Mouse (Mus musculus) CH12F3 (cell line): ENCODE data around the gene Olfr235.
"Not testable (repeated sequence)": the region's sequence is repeated elsewhere in the genome, so short reads cannot be mapped to it uniquely, and the experiment has no call there.

Experiments
- in situ Hi-C: fragments of 300-500 bp; cut with MboI; formaldehyde crosslinking; loops from 2 replicates; pipeline ENCODE4 v1.14.3; 2020; ENCODE audit warnings: low sequenced_read_pairs

The Olfr235 gene

DNA sequence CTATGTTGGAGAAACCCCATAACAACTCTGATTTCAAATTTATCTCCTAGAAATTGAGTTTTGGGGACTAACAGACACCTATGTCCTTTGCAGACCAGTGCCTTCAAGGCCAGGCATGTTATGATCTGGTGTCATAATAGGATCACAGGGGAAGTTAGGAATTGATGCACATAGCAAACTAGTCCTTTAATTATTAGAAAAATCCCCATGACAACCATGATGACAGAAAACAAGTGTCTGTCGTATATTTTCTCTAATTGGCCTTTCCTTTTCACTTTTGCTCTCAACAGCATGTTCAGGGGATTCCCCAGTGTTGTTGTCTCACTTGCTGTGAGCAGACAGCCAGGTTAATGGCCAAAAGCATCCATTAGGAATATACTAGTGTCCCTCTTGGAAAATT, at the start of gene Olfr235:
Olfr235 (plus strand) TSS at position 301 of the 400 bp plus-strand sequence.
- in situ Hi-C loops: no loop called here

DNA sequence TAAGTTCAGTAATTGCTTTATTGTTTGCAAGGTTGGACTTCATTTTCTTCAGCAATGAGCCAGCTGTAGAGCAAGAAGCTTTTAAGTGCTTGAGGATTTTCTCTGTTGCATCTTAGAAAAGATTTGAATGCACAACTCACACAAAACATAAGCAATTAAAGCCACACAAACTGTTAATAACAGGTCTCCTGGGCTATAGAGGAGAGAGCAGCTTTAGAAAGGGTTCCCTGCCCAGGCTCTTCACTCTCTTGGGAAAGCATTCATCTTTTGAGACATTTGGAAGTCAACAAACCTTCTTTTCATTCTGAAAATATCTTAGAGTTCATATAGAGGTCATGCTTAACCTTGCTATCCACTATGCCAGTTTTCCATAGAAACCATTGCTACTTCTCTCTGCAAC, 28.3 kb upstream of the Olfr235 start, which contains the start of gene Olfr1432:
Olfr1432 (minus strand) TSS at position 101 of the 400 bp plus-strand sequence.
- in situ Hi-C loops: not testable (repeated sequence)

DNA sequence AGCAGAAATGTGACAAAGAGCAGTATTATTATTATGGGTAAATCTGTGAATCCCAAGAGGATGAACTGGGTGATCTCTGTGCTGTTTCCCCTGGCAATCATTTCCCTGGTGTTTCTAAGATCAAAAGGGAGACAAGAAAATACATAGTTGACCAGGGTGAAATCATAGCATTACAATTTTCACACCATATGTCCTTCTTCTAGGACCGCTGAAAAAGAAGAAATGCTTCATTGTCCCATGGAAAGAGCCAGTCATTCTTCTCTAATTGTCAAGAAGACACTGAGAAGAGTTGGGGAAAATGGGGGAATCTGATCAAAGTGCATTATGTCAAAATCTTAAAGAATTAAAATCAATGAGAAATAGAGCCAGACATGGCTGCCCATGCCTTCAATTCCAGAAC, 19.3 kb upstream of the Olfr235 start, which contains the start of gene Olfr262:
Olfr262 (minus strand) TSS at position 101 of the 400 bp plus-strand sequence.
- in situ Hi-C loops: no loop called here

DNA sequence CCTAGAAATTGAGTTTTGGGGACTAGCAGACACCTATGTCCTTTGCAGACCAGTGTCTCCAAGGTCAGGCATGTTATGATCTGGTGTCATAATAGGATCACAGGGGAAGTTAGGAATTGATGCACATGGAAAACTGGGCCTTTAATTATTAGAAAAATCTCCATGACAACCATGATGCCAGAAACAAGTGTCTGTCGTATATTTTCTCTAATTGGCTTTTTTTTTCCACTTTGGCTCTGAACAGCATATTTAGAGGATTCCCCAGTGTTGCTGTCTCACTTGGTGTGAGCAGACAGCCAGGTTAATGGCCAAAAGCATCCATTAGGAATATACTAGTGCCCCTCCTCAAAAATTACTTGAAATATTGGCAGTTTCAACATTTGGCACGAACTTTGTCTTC, 18.7 kb downstream of the Olfr235 start, which contains the start of gene Olfr1434:
Olfr1434 (plus strand) TSS at position 301 of the 400 bp plus-strand sequence.
- in situ Hi-C loops: no loop called here

DNA sequence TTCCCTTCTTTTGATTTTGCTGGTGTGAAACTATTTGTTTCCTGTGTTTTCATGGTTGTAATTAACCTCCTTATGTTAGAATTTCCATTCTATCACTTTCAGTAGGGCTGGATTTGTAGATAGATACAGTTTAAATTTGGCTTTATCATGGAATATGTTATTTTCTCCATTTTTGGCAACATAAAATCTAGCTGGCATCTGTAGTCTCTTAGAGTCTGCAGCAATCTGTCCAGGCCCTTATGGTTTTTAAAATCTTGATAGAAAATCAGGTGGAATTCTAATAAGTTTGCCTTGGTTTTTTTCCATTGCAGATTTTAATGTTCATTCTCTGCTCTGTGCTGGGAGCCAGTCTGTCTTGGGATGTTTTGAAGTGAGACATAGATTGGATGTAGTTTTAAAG, 32.1 kb downstream of the Olfr235 start:
- in situ Hi-C loops: no loop called here

DNA sequence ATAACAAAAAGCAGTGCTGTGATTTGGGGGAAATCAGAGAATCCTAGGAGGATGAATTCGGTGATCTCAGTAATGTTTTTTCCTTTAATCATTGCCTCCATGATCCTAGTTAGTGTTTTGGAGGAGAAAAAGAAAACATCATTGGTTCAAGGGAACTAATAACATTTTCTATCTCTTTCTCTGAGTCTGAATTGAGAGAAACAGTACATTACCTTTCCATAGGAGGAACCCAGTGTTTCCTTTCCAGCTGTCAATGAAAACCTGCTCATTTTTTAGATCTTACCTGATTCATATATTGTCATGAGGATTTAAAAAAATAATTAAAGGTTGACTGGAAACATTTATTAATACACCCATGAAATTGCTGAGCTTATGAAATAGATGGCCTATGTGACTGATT, 38.2 kb downstream of the Olfr235 start, which contains the start of gene Olfr1436:
Olfr1436 (minus strand) TSS at position 101 of the 400 bp plus-strand sequence.
- in situ Hi-C loops: not testable (repeated sequence)
